Mouse (Mus musculus): ENCODE measurements around the gene Lmbr1l. TPM values are rescaled to one million over a fixed set of nuclear protein-coding genes. Genes with fewer than 3 reads are reported as not detected.

Lmbr1l gene
- 22.5 and 26.1 TPM in 2 replicates for polyA plus RNA-seq (2015; fragmentation: Nextera tagmentation; extraction: Ambion mirVana)

DNA sequence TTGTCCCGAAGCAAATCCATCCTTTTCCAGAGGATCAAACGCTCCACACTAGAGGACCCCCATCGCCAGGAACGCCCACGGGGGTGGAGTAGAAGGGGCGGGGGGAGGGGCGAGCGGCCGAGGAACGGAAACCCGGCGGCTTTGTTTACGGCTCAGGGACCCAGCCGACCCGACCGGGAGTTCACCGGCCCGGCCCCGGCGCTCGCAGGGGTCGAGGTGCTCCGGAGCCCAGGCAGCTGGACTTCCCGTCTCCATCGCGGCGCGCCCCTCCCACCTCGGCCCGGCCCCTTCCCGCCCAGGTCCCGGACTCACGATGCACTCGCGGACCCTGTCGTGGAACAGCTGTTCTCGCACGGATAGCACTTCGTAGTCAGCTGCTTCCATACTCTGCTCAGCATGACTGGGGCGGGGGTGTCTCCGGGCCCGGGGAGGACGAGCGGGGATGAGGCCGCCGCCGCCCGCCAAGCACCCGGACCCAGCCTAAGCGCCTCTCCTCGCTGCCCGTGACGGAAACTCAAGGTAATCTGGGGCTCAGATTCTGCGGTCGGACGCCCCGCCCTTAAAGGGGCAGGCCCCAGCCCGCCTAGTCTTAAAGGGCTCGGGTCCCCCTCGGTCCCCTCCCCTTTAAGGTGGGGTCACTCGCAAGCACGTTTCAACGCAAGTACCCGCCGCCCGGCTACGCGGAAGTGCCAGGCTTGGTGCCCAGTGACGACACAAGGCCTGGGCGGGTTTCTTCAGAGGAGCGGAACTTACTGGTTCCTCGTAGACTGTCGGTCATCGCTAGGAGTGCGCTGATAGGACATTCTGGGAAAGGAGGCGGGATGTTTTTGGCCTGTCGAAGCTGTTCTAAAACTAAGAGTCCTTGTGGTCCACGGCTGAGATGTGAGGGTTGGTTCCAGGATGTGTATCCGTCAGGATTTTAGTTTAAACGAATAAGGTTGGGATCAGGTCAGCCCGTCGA is at the start of gene Lmbr1l:
Gene Lmbr1l (minus strand): TSS at position 694 of the 961 bp plus-strand sequence.
- peak within 1 kb of the TSS; percentile 88 for H3K9ac ChIP-seq
- peak within 1 kb of the TSS; percentile 85 for H3K4me2 ChIP-seq (replicated peaks)
- peak; percentile 97 for ATAC-seq (ENCODE audit: low FRiP score, low read depth)
- H3K4me1 ChIP-seq: peaks cover 29% of the 10 kb centered on the region
- peak within 1 kb of the TSS; percentile 83 for H3K4me3 ChIP-seq
- H3K9me3 ChIP-seq: no peaks in the 10 kb centered on the region
- no peaks in the 10 kb centered on the region for H3K27me3 ChIP-seq
- H3K36me3 ChIP-seq: peaks cover 24% of the 10 kb centered on the region
- WGBS: under 1% methylated on average over 82 of the region's 82 CpGs
- peak within 1 kb of the TSS; percentile 96 for H3K27ac ChIP-seq

DNA sequence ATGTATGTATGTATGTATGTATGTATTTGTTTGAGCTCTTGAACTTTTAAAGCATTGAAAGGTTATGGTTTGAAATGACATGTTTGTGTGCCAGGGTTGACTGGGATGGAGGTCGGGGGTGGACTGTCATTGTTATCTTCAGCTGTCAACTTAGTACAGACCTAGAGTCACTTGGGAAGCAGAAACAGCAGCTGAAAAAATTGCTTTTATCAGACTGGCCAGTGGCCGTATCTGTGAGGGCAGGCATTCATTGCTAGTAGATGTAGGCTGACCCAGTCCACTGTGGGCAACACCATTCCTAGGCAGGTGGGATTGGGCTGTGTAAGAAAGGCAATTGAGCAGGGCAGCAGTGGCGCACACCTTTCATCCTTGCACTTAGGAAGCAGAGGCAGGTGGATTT is 41.5 kb upstream of the Lmbr1l start:
- no peak overlapping the region for H3K9ac ChIP-seq
- 92% methylated on average over 3 of the region's 3 CpGs for WGBS
- H3K27me3 ChIP-seq: no peaks in the 10 kb centered on the region
- peaks cover 4% of the 10 kb centered on the region; the same call in 1 of the 2 replicates for H3K9me3 ChIP-seq
- no peaks in the 10 kb centered on the region for H3K36me3 ChIP-seq
- H3K4me2 ChIP-seq (replicated peaks): no peak overlapping the region
- ATAC-seq (ENCODE audit: low FRiP score, low read depth): no peak
- H3K4me3 ChIP-seq: no peak overlapping the region
- H3K27ac ChIP-seq: no peak overlapping the region
- peaks cover 6% of the 10 kb centered on the region for H3K4me1 ChIP-seq

DNA sequence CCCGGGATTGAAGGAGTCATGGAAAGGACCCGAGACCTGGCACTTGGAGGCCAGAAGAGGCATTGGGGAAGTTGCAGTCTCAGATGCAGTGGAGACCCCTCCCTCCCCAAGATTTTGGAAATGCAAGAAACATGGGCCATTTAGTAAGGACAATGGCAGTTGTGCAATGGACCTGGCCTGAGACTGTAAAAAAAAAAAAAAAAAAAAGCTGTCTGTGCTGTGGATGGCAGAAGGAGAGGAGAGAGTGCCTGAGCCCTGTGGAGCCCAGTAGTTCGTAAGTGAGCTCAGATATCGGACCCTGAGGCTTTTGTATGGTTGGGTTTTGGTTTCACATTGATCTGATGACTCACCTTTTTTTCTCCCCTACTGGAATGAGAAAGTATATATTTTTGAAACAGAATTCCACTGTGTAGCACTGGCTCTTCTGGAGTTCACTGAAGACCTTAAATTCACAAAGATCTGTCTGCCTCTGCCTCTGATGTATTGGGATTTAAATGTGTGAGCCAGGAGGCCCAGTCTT is 40.9 kb upstream of the Lmbr1l start:
- no peak overlapping the region for H3K4me2 ChIP-seq (replicated peaks)
- WGBS: 82% methylated on average over 4 of the region's 4 CpGs
- H3K27ac ChIP-seq: no peak overlapping the region
- ATAC-seq (ENCODE audit: low FRiP score, low read depth): no peak
- H3K9me3 ChIP-seq: peaks cover 3% of the 10 kb centered on the region; the same call in 1 of the 2 replicates
- no peak overlapping the region for H3K9ac ChIP-seq
- no peaks in the 10 kb centered on the region for H3K27me3 ChIP-seq
- H3K4me1 ChIP-seq: peaks cover 11% of the 10 kb centered on the region
- H3K4me3 ChIP-seq: no peak overlapping the region
- no peaks in the 10 kb centered on the region for H3K36me3 ChIP-seq

DNA sequence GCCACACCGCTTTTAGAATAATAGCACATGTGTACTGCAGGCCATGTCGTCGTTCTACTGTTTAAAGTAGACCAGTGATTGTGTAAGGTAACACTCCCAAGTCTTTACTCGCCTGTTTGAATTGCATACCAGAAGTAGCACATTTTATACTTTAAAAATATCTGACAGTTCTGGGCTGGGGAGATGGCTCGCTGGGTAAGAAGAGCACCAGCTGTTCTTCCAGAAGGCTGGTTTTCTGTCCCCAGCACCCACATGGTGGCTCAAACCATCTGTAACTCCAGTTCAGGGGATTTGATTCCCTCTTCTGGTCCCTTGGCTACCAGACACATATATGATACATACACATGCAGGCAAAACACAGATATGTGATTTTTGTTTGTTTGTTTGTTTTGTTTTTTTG is 39.4 kb upstream of the Lmbr1l start:
- H3K9me3 ChIP-seq: no peaks in the 10 kb centered on the region
- ATAC-seq (ENCODE audit: low FRiP score, low read depth): no peak
- H3K4me3 ChIP-seq: no peak overlapping the region
- H3K36me3 ChIP-seq: no peaks in the 10 kb centered on the region
- H3K27me3 ChIP-seq: no peaks in the 10 kb centered on the region
- no peak overlapping the region for H3K4me2 ChIP-seq (replicated peaks)
- H3K4me1 ChIP-seq: peaks cover 12% of the 10 kb centered on the region
- WGBS: 83% methylated on average over 5 of the region's 5 CpGs
- H3K27ac ChIP-seq: no peak overlapping the region
- no peak overlapping the region for H3K9ac ChIP-seq

DNA sequence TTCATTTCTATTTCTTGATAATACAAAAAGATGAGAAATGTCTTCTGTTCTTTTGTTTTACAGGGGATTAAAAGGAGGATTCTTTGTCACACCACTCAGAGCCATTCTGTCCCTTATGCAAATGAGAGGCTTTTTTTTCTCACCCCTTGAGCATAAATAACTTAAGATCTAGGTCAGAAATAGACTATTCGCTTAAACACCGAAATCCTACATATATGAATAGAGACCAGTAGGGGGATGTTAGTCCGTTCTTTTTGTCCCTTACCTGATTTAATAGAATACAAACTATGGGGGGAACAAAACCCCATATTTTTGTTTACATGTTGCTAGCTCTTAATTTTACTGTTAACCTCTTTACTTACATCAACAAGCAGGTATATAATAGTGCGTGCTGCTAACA is 38.0 kb upstream of the Lmbr1l start:
- ATAC-seq (ENCODE audit: low FRiP score, low read depth): no peak

DNA sequence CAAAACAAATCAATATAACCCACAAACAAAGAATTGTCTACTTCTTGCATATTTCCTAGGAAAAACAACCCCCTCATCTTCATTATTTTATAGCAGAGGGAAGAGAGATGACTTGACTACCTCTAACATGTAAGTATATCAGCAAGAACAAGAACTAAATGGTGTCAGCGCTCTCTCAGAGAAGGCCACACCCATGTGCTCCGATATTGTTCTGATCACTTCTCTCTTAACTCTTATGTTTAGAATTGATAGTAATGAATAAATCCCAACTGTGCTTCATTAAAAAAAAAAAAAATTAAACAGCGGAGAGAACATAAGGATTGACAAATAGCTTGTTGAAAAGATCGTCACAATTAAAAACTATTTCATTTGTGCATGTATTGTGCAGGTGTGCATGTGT is 37.3 kb upstream of the Lmbr1l start:
- 84% methylated on average over 4 of the region's 4 CpGs for WGBS
- peaks cover 4% of the 10 kb centered on the region; the same call in 1 of the 2 replicates for H3K36me3 ChIP-seq
- ATAC-seq (ENCODE audit: low FRiP score, low read depth): no peak
- H3K9me3 ChIP-seq: no peaks in the 10 kb centered on the region
- H3K4me2 ChIP-seq (replicated peaks): no peak overlapping the region
- H3K4me3 ChIP-seq: no peak overlapping the region
- H3K27ac ChIP-seq: no peak overlapping the region
- H3K27me3 ChIP-seq: no peaks in the 10 kb centered on the region
- H3K9ac ChIP-seq: no peak overlapping the region
- H3K4me1 ChIP-seq: peaks cover 21% of the 10 kb centered on the region

More for the DNA sequence above, 38.0 kb upstream of the Lmbr1l start:
- H3K4me3 ChIP-seq: no peak overlapping the region
- H3K4me1 ChIP-seq: peaks cover 21% of the 10 kb centered on the region
- no peak overlapping the region for H3K4me2 ChIP-seq (replicated peaks)
- H3K27ac ChIP-seq: no peak overlapping the region
- 89% methylated on average over 4 of the region's 4 CpGs for WGBS
- no peaks in the 10 kb centered on the region for H3K9me3 ChIP-seq
- no peak overlapping the region for H3K9ac ChIP-seq
- H3K27me3 ChIP-seq: no peaks in the 10 kb centered on the region
- H3K36me3 ChIP-seq: peaks cover 2% of the 10 kb centered on the region; the same call in 1 of the 2 replicates

DNA sequence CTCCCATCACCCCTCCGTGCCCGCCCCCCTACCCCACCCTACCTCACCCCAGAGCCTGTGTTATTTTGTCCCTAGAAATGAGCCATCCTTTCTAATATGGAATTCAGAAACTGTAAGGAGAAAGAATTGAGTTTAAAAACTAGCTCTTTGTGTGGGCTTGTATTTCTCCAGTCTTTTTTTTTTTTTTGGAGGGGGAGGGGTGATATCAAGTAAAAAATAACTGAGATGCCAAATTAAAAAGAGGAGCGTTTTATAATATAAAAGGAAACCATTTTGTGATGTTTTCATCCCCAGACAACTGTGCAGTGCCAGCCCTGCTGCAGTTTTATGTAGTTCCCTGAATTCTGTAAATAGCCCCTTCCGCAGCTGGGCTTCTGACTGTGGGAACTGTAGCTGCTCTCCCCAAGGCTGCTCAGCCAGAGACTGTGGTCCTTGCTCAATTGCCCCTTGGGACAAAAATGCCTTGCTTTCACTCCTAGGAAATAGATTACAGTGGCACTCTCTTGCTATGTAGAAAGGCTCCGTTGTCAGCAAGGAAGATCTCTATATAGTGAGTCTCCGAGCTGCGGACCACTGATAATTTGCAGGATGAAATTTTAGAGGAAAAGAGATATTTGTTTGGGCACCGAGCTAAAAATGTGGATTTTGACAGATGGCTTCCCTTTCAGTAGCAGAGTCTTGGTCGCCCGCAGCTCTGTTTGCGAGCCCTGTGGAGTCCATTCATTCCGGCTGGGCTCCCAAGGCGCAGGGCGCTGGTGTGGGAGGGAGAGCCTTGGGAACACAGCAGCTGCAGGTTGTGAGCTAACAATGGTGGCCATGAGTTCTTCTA is 36.6 kb upstream of the Lmbr1l start:
- Histone ChIP-seq H3K4me2 (replicated peaks) (peak overlapping the region; percentile 81), H3K4me1 (peaks cover 21% of the 10 kb centered on the region), H3K27ac (peak overlapping the region; percentile 78), H3K4me3 (peak overlapping the region; percentile 16; the same call in 1 of the 2 replicates), H3K27me3 (no peaks in the 10 kb centered on the region), H3K36me3 (peaks cover 6% of the 10 kb centered on the region), H3K9me3 (no peaks in the 10 kb centered on the region), H3K9ac (peak overlapping the region; percentile 19; the same call in 1 of the 2 replicates)
- ATAC-seq (ENCODE audit: low FRiP score, low read depth): no peak
- 27% methylated on average over 14 of the region's 14 CpGs for WGBS

DNA sequence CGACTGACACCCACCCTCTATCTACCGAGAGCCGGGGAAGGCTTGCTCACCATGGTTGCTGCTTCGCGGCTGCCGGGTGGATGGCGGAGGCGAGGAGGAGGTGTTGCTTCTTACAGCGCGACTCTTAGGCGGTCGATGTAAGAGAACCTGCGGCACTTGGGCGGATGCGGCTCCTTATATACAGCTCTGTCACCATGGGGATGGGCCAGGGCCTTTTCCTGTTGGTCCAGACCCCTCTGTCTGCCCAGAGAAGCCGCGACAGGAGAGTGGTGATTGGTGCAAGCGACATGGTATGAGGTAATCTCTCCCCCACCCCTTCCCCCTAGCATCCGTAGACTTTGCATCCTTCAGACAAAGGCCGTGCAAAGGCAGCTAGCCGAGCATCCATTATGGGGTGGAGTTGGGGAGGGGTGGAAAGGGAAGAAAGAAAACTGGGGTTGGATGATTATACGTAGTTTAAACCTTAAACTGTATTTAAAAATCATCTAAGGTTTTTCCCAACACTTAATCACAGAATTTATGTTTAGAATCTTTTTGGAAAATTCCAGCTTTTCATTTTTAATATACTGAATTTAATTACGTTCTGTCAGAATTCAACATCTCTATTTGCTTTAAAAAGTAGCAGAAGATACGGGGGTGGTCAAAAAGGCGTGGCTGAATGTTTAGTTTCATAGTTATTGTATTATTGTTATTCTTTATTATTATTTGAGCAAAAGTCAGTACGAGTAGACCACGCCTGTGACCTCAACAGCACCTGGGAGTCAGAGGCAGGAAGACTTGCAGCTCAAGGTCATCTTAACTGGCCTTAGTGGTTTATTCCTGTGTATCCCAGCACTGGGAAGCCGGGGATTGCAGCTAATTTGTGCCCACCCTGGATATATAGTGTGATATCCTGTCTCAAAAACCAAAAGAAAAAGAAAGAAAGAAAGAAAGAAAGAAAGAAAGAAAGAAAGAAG is 35.6 kb upstream of the Lmbr1l start, which contains the start of the genes Gm49450 and Tuba1a:
Gene Gm49450 (minus strand): TSS at position 151 of the 956 bp plus-strand sequence.
Gene Tuba1a (minus strand): TSS at position 303 of the 956 bp plus-strand sequence.
- peak; percentile 99 for ATAC-seq (ENCODE audit: low FRiP score, low read depth)
- Histone ChIP-seq H3K9ac (peak within 1 kb of the TSS; percentile 92), H3K27ac (peak within 1 kb of the TSS; percentile 99), H3K4me1 (peaks cover 21% of the 10 kb centered on the region), H3K36me3 (peaks cover 11% of the 10 kb centered on the region), H3K9me3 (no peaks in the 10 kb centered on the region), H3K4me2 (replicated peaks) (peak within 1 kb of the TSS; percentile 81), H3K27me3 (no peaks in the 10 kb centered on the region), H3K4me3 (peak within 1 kb of the TSS; percentile 80)
- WGBS: 5% methylated on average over 28 of the region's 28 CpGs

DNA sequence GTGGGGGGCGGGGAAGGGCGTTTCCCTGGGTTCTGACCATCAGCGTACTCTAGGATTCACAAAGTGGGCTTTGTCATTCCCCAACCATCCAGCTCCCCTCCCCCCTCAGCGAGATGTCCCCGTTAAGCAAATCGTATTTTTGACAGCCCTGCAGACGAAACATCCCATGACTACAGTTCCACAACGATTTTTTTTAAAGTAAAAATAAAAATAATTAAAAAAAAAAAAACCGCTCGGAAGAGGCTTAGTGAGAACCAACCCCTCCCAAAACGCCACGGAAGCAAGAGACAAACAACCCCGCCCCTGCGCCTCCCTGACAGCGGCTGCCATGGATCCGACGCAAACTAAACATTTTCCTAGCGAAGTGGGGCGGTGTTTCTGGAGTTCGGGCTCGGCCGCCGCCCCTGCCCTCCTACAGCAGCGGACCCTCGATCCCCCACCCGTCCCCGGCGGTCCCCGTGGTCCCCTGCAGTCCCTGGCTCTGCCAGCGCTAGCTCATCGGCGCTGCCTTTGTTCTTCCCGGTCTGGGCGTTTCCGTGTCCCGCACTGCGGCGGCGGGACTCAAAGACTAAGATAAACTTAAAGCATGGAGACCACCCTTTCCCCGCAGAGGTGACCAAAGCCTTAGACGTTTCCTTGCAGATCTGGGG is 34.8 kb upstream of the Lmbr1l start:
- whole genome bisulfite sequencing: under 1% methylated on average over 41 of the region's 41 CpGs
- Histone ChIP-seq H3K4me2 (replicated peaks) (peak overlapping the region; percentile 81), H3K27me3 (no peaks in the 10 kb centered on the region), H3K4me3 (peak overlapping the region; percentile 80), H3K27ac (peak overlapping the region; percentile 99), H3K36me3 (peaks cover 11% of the 10 kb centered on the region), H3K9me3 (no peaks in the 10 kb centered on the region), H3K9ac (peak overlapping the region; percentile 92), H3K4me1 (peaks cover 21% of the 10 kb centered on the region)
- ATAC-seq (ENCODE audit: low FRiP score, low read depth): peak; percentile 85

DNA sequence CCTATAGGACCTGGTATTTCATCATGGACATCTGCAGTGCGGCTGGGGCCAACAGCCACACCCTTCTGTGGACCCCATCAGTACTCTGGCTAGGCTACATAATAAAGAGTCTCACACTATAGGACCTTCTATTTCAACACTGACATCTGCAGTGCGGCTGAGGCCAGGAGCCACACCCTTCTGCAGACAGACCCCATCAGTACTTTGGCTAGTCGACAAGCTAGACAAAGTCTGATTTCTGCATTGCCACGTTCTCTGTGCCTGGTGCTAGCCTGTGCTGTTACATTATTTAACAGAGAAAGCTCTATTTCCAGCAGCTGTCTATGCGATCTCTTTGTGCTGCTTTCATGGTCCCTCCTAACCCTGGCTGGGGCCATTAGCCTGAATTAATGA is 34.0 kb upstream of the Lmbr1l start:
- H3K27ac ChIP-seq: peak overlapping the region; percentile 75
- peaks cover 21% of the 10 kb centered on the region for H3K4me1 ChIP-seq
- no peaks in the 10 kb centered on the region for H3K9me3 ChIP-seq
- peak overlapping the region; percentile 81 for H3K4me2 ChIP-seq (replicated peaks)
- 25% methylated on average over 5 of the region's 5 CpGs for WGBS
- peak overlapping the region; percentile 92 for H3K9ac ChIP-seq
- H3K36me3 ChIP-seq: peaks cover 11% of the 10 kb centered on the region
- H3K27me3 ChIP-seq: no peaks in the 10 kb centered on the region
- peak overlapping the region; percentile 80 for H3K4me3 ChIP-seq
- no peak for ATAC-seq (ENCODE audit: low FRiP score, low read depth)
